11 mouse cellular contexts compared by ENCODE assay signal in the genomic region with DNA sequence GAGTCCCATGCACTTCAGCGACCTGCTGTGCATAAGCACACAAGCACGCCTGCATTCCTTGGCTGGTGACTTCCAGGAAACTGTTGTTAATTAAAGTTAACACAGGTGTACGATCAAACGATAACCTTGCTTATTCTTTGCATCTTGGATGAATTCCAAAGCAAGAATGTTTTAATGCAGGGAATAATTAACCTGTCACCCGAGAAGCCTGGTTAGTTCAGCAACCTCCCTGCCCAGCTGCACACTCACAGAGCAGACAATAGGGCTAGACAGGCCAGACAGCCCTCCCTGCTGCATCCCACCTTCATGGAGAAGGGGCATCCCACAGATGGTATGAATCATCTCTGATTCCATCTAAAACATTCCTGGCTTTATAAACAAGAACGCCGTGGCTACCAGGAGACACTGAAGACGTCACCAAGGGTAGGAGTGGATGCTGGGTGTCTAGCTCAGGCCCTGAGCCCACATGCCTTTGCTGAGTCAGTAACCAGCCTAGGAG. TPM values are rescaled to one million over a fixed set of nuclear protein-coding genes. Genes with fewer than 3 reads are reported as not detected.
A peak's percentile ranks its signal among the peaks of the same experiment; 100 is the strongest.
DNase-seq lines count a peak whose midpoint lies in the region; ATAC-seq and TF ChIP-seq lines count a peak whose summit lies in the region.
"Had no signal": no experiment of that assay in that cellular context is flagged by ENCODE, and none has a peak within 500 bp of the region (broad histone marks: within the 10 kb centered on the region; RNA-seq: fewer than 3 reads in every experiment).

No protein-coding gene starts in this region.

- ATAC-seq in stomach, postnatal 0 days (ENCODE audit: low FRiP score, low TSS enrichment): peak; percentile 92
- ATAC-seq in liver, postnatal 0 days: no peak

- TF ChIP-seq CTCF in stomach, postnatal 0 days (IDR thresholded peaks at IDR 0.05; ENCODE audit: low read depth): no peak
- no peak for TF ChIP-seq CTCF in liver, postnatal 0 days (IDR thresholded peaks at IDR 0.05; ENCODE audit: low read depth)

- no peaks in the 10 kb centered on the region for H3K27me3 ChIP-seq in stomach, postnatal 0 days (ENCODE audit: control insufficient read depth, insufficient read depth, low read length)
- H3K27me3 ChIP-seq in liver, postnatal 0 days (ENCODE audit: insufficient read depth, low read length): no peaks in the 10 kb centered on the region
- H3K27me3 ChIP-seq: hindbrain, embryonic 12.5 days; limb, embryonic 12.5 days had no signal

- H3K27ac ChIP-seq in stomach, postnatal 0 days (replicated peaks): 0 out of 2 replicates have a peak overlapping the region, but pooled peaks have one; percentile 9
- no peak overlapping the region for H3K27ac ChIP-seq in liver, postnatal 0 days (ENCODE audit: low read depth)
- H3K27ac ChIP-seq: hindbrain, embryonic 12.5 days; limb, embryonic 12.5 days had no signal

- no peak overlapping the region for H3K4me3 ChIP-seq in stomach, postnatal 0 days (ENCODE audit: low read depth, low read length)
- H3K4me3 ChIP-seq in liver, postnatal 0 days (ENCODE audit: low read depth, low read length): no peak overlapping the region
- H3K4me3 ChIP-seq: hindbrain, embryonic 12.5 days; limb, embryonic 12.5 days had no signal

- H3K9ac ChIP-seq in stomach, postnatal 0 days (ENCODE audit: low read length): no peak overlapping the region
- no peak overlapping the region for H3K9ac ChIP-seq in liver, postnatal 0 days (replicated peaks)
- H3K9ac ChIP-seq: hindbrain, embryonic 12.5 days; limb, embryonic 12.5 days had no signal

- DNase-seq in embryo, embryonic 10 days (ENCODE audit: low spot score): peak; percentile 38
- DNase-seq in embryo, embryonic 9.5 days (ENCODE audit: extremely low spot score): no peak
- DNase-seq in right cerebral cortex, adult 2 months (ENCODE audit: low spot score in 2 of 2): peak; percentile 39 to 47
- no peak for DNase-seq in right cerebral cortex, postnatal 10 days (ENCODE audit: low spot score in 2 of 2)
- DNase-seq in kidney, postnatal 14 days: peak; percentile 60
- peak; percentile 39 for DNase-seq in stomach, postnatal 0 days (ENCODE audit: low spot score)
- no peak for DNase-seq in liver, postnatal 0 days
- DNase-seq in thymus, postnatal 25 days: no peak
- DNase-seq: heart, adult 18-20 months had no signal

- H3K4me2 ChIP-seq in stomach, postnatal 0 days (replicated peaks; ENCODE audit: low read depth): no peak overlapping the region; the same call in 1 of the 2 replicates
- no peak overlapping the region for H3K4me2 ChIP-seq in liver, postnatal 0 days (ENCODE audit: low read depth, low read length)
- H3K4me2 ChIP-seq: hindbrain, embryonic 12.5 days; limb, embryonic 12.5 days had no signal

- TF ChIP-seq EP300 in stomach, postnatal 0 days (optimal IDR thresholded peaks at IDR 0.05): no peak
- TF ChIP-seq EP300 in liver, postnatal 0 days (IDR thresholded peaks at IDR 0.05; ENCODE audit: low read depth): no peak

- no peaks in the 10 kb centered on the region for H3K4me1 ChIP-seq in stomach, postnatal 0 days (replicated peaks; ENCODE audit: control insufficient read depth, insufficient read depth)
- H3K4me1 ChIP-seq in liver, postnatal 0 days (ENCODE audit: insufficient read depth): no peaks in the 10 kb centered on the region

- H3K9me3 ChIP-seq in stomach, postnatal 0 days (ENCODE audit: control insufficient read depth, low read length): no peaks in the 10 kb centered on the region
- H3K9me3 ChIP-seq in liver, postnatal 0 days (ENCODE audit: low read length): no peaks in the 10 kb centered on the region
- H3K9me3 ChIP-seq: hindbrain, embryonic 12.5 days; limb, embryonic 12.5 days had no signal

- 15% methylated on average over 8 of the region's 8 CpGs for WGBS in stomach, postnatal 0 days
- WGBS in liver, postnatal 0 days (ENCODE audit: insufficient replicate concordance): 75% methylated on average over 8 of the region's 8 CpGs

- H3K36me3 ChIP-seq in stomach, postnatal 0 days (ENCODE audit: control insufficient read depth, insufficient read depth, low read length): no peaks in the 10 kb centered on the region
- H3K36me3 ChIP-seq in liver, postnatal 0 days (replicated peaks; ENCODE audit: insufficient read depth, low read length): no peaks in the 10 kb centered on the region
- H3K36me3 ChIP-seq: hindbrain, embryonic 12.5 days; limb, embryonic 12.5 days had no signal

RNA-seq across cellular contexts. Expression of a gene that starts 47.5 kb away (rescaled TPM):
- 0.69 and 0.75 TPM in 2 replicates for polyA plus RNA-seq in stomach, postnatal 0 days (2015; fragmentation: Nextera tagmentation; extraction: Ambion mirVana)
- polyA plus RNA-seq in liver, postnatal 0 days (2015; fragmentation: Nextera tagmentation; extraction: Ambion mirVana): 0.13 and 0.23 TPM in 2 replicates

Comparison
In these comparisons a context has a peak if more than half of its experiments do, and no peak if none do; other contexts are left out.
1. DNase-seq: peak in embryo, embryonic 10 days (single experiment), right cerebral cortex, adult 2 months (2 of 2), kidney, postnatal 14 days (single experiment) and stomach, postnatal 0 days (single experiment); none in embryo, embryonic 9.5 days (single experiment), right cerebral cortex, postnatal 10 days (0 of 2), liver, postnatal 0 days (single experiment) and thymus, postnatal 25 days (single experiment).